Mouse (Mus musculus) lung, adult 2 months (tissue): ENCODE results near the gene Tmem212. TPM values are rescaled to one million over a fixed set of nuclear protein-coding genes. Genes with fewer than 3 reads are reported as not detected.

Experiments used
- DNase-seq: peaks from one replicate; pipeline ENCODE4 v3.0.0; 2022
- H3K4me1 ChIP-seq: fragments of 200-500 bp; 2 replicates; pipeline ENCODE4 v1.6.1; 2011; ENCODE audit warnings: low read length; ENCODE audit not compliant: control insufficient read depth, insufficient read depth
- H3K4me3 ChIP-seq: fragments of 200-500 bp; replicated peaks from 2 replicates; pipeline ENCODE3; 2011; ENCODE audit warnings: low read depth, mild to moderate bottlenecking, control low read depth, low read length; ENCODE audit errors: extremely low read depth
- CTCF ChIP-seq: fragments of 200-500 bp; IDR thresholded peaks from 2 replicates; pipeline ENCODE4 v1.5.1; 2011; ENCODE audit warnings: mild to moderate bottlenecking, low read length, control low read depth; ENCODE audit not compliant: insufficient read depth
- POLR2A ChIP-seq: fragments of 200-500 bp; IDR thresholded peaks from 2 replicates; pipeline ENCODE4 v1.6.1; 2011; ENCODE audit warnings: low read depth, mild to moderate bottlenecking, control low read depth, low read length, borderline replicate concordance; ENCODE audit errors: extremely low read depth
- WGBS: fragments of 180-500 bp; shearing (Covaris S2); methylation state at CpG from one replicate; pipeline ENCODE4 v1.1.7; 2018; 5-methylcytosine and 5-hydroxymethylcytosine counted together
- polyA plus RNA-seq: library from polyadenylated mRNA; depleted of rRNA; stranded (reverse); fragments of >200 nt; gene quantifications from 2 replicates; pipeline ENCODE4 v1.2.3, GENCODE M21; 2012; rRNA removed

Tmem212 gene
- polyA plus RNA-seq, 1 experiment = 95.7 TPM

- 62% methylated on average over 5 of the region's 5 CpGs for WGBS
- DNase-seq = no peak
- TF ChIP-seq POLR2A = no peak
- no peak for TF ChIP-seq CTCF
- no peak overlapping the region for H3K4me3 ChIP-seq
- peaks cover 6% of the 10 kb centered on the region for H3K4me1 ChIP-seq
Measured at GRCm38 (mm10) chr3:27854431-27855180, 41.6 kb downstream of the Tmem212 start.

- Histone ChIP-seq H3K4me1 (no peaks in the 10 kb centered on the region), H3K4me3 (no peak overlapping the region)
- DNase-seq = no peak
- WGBS = 75% methylated on average over 5 of the region's 5 CpGs
- TF ChIP-seq CTCF = no peak
- TF ChIP-seq POLR2A = no peak
Measured at GRCm38 (mm10) chr3:27843266-27843665, 52.9 kb downstream of the Tmem212 start.

- 75% methylated on average over 5 of the region's 5 CpGs for WGBS
- Histone ChIP-seq H3K4me1 (no peaks in the 10 kb centered on the region), H3K4me3 (no peak overlapping the region)
- TF ChIP-seq CTCF (no peak), POLR2A (no peak)
- DNase-seq = no peak
Measured at GRCm38 (mm10) chr3:27842856-27843255, 53.3 kb downstream of the Tmem212 start.

DNA sequence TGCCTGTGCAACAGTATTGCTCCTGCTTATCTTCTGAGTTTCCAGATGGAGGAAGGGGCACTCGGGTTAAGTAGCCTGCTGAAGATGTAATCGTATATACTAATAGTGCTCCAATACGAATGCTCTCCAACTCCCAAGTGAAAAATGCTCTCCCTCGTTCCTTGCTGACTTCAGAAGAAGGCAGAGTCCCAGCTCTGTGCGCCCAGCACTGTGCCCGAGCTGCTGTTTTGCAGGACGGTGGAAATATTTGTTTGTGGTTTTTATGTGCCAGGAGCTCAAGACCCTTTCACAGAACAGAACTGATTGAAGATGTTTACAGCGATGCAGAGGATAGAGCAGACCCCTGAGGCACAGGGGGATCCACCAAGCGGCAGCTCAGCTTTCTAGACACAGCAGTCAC lies 55.9 kb downstream of the Tmem212 start:
- Histone ChIP-seq H3K4me1 (no peaks in the 10 kb centered on the region), H3K4me3 (no peak overlapping the region)
- TF ChIP-seq POLR2A = no peak
- no peak for DNase-seq
- 47% methylated on average over 9 of the region's 9 CpGs for WGBS

DNA sequence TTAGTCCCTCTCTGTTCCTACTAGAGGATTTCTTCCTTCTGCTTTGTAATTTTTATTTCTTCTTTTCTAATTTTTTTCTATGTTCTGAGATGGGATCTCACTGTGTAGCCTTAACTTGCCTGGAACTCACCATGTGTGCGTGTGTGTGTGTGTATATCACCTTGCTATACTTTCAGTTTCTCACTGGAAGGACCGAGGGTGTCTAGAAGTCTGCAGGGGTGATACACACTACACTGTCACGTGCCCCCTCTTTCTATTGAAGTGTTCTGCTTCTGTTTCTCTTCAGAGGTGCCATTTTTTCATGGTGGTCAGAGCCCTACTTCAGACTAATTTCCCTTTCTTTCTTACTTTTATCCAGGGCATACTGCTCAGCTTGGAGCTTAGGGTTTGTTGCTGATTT lies 56.4 kb downstream of the Tmem212 start:
- H3K4me3 ChIP-seq = no peak overlapping the region
- no peak for DNase-seq
- TF ChIP-seq CTCF (no peak), POLR2A (no peak)
- H3K4me1 ChIP-seq = no peaks in the 10 kb centered on the region
- WGBS = 43% methylated on average over 3 of the region's 3 CpGs

- Histone ChIP-seq H3K4me3 (no peak overlapping the region), H3K4me1 (no peaks in the 10 kb centered on the region)
- DNase-seq = no peak
- 76% methylated on average over 9 of the region's 9 CpGs for WGBS
- TF ChIP-seq POLR2A = no peak
- TF ChIP-seq CTCF = no peak
Measured at GRCm38 (mm10) chr3:27839231-27839630, 56.9 kb downstream of the Tmem212 start.

DNA sequence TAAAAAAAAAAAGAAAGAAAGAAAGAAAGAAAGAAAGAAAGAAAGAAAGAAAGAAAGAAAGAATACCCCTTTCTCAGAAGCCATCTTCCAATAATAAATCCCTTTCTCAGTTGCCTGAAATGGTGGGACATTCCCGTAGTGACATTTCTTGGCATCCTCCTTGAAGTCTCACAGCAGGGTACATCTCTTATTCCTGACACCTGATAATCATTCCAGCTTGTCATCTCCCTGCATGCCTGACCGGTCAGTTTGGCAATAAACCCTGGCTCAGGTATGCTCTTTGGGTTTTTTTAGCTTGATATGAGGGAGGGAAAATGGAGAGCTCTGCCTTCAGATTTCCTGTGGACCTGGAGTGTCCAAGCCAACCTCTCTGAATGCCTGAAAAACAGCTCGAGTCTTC lies 59.9 kb downstream of the Tmem212 start:
- DNase-seq = no peak
- 77% methylated on average over 3 of the region's 3 CpGs for WGBS
- TF ChIP-seq POLR2A (no peak), CTCF (no peak)
- no peak overlapping the region for H3K4me3 ChIP-seq
- H3K4me1 ChIP-seq = no peaks in the 10 kb centered on the region

- 97% methylated on average over 8 of the region's 8 CpGs for WGBS
- no peak for TF ChIP-seq POLR2A
- TF ChIP-seq CTCF = no peak
- no peaks in the 10 kb centered on the region for H3K4me1 ChIP-seq
Measured at GRCm38 (mm10) chr3:27835786-27836185, 60.4 kb downstream of the Tmem212 start.

GRCm38 (mm10) chr3:27828755-27829154 lies 67.4 kb downstream of the Tmem212 start:
- no peak for DNase-seq
- WGBS = 64% methylated on average over 3 of the region's 3 CpGs
- H3K4me1 ChIP-seq = no peaks in the 10 kb centered on the region

More at GRCm38 (mm10) chr3:27835786-27836185, 60.4 kb downstream of the Tmem212 start:
- DNase-seq = no peak
- H3K4me3 ChIP-seq = no peak overlapping the region

GRCm38 (mm10) chr3:27827236-27827635 lies 68.9 kb downstream of the Tmem212 start:
- Histone ChIP-seq H3K4me1 (no peaks in the 10 kb centered on the region), H3K4me3 (no peak overlapping the region)
- WGBS = 93% methylated on average over 3 of the region's 3 CpGs
- DNase-seq = no peak
- no peak for TF ChIP-seq CTCF

More at GRCm38 (mm10) chr3:27828755-27829154, 67.4 kb downstream of the Tmem212 start:
- no peak overlapping the region for H3K4me3 ChIP-seq
- TF ChIP-seq CTCF (no peak), POLR2A (no peak)

GRCm38 (mm10) chr3:27825985-27826384 lies 70.2 kb downstream of the Tmem212 start:
- no peak overlapping the region for H3K4me3 ChIP-seq
- whole genome bisulfite sequencing = 72% methylated on average over 4 of the region's 4 CpGs
- H3K4me1 ChIP-seq = no peaks in the 10 kb centered on the region
- no peak for DNase-seq
- TF ChIP-seq CTCF (no peak), POLR2A (no peak)

Other genes starting within 250 kb of the Tmem212 start
- 17.6 and 23.8 TPM in 2 replicates for gene Fndc3b, start 185.1 kb downstream of the Tmem212 start, polyA plus RNA-seq
- 5.9 and 9.0 TPM in 2 replicates for gene Pld1, start 42.3 kb upstream of the Tmem212 start, polyA plus RNA-seq